Mouse (Mus musculus): Measurements from ENCODE around the gene Ly6g6f.
A peak's percentile ranks its signal among the peaks of the same experiment; 100 is the strongest.

- peak; percentile 53; the same call in 1 of the 2 replicates for TF ChIP-seq CTCF (IDR thresholded peaks at IDR 0.05; ENCODE audit: borderline replicate concordance, control insufficient read depth, extremely low read depth, insufficient read depth, low read length, poor library complexity)
- peak; percentile 79 for TF ChIP-seq POLR2A (IDR thresholded peaks at IDR 0.05; ENCODE audit: control insufficient read depth, extremely low read depth, insufficient read depth, low read length, poor library complexity)
Measured at GRCm38 (mm10) chr17:35126206-35126611, 40.8 kb upstream of the Ly6g6f start, which contains the start of gene D17H6S53E.
